Mouse (Mus musculus) right cerebral cortex, postnatal 4 days (tissue): ENCODE results near the gene Diras2.

ENCODE experiments used
- DNase-seq: peaks from one replicate; pipeline ENCODE4 v3.0.0-alpha.2; 2022

The Diras2 gene

DNA sequence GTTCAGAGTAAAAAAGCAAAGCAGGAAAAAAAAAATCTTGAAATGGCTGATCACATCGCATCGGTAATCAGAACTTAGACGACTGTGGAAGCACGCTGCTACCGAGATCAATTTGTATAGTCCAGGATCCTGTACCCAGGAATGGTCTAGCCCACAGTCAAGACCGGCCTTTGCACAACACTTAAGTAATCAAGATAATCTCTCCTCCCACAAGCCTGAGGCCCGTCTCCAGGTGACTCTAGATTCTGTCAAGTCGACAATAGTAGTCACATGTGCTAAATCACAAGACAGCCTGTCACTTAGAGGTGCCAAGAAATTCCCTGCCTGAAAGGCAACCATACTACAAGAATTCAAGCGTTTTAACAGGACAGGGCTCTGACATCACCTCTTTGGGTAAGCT is at the start of gene Diras2:
Gene Diras2 (minus strand): TSS at position 159 of the 400 bp plus-strand sequence.
- no peak for DNase-seq

DNA sequence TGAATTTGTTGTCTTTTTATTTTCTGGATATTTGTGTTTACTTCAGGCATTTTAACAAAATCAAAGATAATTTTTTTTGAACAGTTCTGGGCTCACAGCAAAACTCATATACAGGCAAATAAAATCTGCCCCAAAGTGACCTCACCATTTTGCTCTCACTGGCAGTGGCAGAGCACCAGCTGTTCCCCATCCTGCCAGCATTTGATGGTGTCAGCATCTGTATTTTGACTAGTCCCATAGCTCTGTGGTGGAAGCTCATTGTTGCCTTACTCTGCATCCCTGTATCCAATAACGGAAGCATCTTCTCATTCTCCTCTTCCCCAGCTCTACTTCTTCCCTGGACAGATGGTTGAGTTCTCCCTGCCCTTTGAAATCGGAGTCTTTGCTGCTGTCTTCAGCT is 47.7 kb upstream of the Diras2 start:
- no peak for DNase-seq

DNA sequence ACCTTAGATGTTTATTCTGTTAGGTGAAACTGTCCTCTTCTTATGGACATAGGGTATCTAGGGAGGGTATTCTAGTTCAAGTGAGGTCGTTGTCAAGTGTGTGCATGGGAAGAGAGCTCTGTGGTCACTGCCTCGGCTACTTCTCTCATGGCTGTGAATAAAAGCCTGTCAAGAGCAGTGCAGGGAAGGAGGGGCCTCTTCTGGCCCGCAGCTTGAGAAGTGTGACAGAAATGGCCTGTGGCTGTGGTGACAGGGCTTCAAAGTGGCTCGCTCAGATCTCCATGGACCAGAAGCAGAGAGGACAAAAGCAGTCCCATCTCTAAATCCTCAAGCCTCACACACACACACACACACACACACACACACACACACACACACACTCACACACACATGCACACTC is 46.9 kb upstream of the Diras2 start:
- no peak for DNase-seq

DNA sequence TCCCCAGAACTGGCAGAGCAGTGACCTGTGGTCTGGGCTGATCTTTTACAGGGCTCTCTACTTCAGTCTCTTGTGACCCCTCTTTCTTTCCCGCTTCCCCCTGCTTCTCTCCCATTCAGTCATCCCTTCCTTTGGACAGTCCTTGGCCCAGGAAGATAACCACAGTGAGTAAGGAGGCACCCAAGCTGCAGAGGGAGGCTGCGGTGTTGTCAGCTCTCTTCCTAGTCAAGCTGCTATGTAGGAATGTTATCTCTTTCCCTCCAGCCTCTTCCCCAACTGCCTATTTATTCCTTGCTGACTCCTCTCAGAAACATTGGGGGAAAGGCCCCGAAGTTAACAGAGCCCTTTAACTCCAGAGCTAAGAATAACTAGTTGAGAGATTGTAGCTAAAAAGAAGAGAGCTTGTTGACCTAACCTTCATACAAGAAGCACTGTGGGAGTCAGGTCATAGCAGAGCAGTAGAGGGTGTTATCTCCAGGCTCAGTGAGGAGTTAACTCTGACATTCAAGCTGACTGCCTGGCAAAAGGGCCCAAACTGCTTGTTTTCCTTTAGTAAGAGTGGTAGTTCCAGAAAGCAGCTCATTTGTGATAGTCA is 46.3 kb upstream of the Diras2 start:
- no peak for DNase-seq

DNA sequence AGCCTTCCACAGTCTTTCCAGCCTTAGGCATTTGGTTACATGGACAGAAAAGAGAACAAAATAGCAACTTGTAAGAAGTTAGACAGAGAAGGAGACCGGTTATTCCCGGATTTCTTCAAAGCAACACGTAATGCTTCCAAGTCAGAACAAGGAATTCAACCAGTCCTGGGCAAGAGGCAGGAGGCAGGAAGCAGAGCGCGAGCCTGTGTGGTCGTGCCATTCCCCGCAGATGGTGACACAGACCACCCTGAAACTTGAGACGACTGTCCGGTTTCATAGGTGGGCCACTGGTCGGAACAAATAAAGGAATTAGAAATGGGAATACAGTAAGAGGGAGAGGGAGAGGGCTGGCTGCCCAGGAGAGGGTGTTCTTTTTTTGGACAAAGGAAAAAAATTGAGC is 45.8 kb upstream of the Diras2 start:
- DNase-seq: no peak

DNA sequence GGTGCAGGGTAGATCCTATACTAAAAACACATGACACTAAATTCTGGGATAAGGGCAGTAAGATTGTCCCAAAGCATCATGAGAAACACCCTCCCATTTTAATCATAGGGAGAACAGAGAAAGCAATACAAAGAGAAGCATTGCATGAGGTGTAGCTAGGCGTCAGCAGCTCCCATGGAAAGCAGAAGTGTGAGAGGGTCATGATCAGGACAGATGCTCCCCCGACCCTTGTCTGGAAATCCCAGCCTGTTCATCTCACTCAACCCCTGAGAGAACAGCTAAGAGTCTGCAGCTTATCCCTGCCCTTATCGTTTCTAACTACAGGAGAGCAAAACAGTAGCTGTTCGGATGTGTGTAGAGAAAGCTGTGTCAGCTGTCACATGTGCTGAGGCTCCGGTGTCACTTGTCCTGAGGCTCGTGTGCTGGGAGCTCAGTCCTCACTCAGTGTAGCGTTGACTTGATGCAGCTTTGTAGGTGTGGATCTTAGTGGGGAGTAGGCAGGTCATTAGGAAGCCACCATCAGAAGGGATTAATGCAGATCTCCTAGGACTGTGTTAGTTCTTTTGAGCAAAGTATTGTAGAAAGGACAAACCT is 45.0 kb upstream of the Diras2 start:
- no peak for DNase-seq

DNA sequence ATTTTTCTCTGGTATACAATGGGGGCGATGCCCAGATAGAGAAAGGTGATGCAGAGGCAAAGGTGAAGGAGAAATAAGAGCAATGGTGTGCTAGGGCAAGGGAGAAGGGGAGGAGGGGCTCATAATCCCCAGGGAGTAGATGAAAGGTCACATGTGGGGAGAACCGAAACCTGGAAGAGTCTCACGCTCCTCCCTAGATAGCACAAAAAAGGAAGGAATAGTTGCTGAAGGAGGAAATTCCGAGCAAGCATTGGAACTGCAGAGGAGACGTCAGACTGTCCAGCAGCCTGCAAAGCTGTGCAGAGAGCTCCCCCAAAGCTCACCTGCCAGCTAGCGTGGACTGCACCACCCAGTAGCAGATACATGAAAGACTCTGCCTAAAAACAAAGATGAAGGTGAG is 44.4 kb upstream of the Diras2 start:
- DNase-seq: no peak

DNA sequence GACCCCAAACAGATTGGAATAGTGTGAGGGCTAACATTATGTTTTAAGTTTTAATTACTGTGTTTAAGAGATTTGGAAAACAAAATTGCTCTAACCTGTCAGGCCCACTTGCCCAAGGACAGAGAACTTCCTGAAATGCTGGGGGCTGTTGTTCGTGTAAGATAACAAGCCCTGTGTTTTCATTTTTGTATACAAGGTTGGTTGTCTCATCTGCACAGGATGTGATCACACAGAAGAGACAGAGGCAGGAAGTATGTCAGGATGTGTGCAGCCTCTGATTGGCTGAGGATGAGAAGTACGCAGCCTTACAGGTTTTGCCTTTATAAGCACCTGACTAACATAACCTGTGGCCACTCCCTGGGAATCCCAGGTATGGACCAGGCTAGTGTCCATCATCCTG is 43.2 kb upstream of the Diras2 start:
- DNase-seq: no peak

DNA sequence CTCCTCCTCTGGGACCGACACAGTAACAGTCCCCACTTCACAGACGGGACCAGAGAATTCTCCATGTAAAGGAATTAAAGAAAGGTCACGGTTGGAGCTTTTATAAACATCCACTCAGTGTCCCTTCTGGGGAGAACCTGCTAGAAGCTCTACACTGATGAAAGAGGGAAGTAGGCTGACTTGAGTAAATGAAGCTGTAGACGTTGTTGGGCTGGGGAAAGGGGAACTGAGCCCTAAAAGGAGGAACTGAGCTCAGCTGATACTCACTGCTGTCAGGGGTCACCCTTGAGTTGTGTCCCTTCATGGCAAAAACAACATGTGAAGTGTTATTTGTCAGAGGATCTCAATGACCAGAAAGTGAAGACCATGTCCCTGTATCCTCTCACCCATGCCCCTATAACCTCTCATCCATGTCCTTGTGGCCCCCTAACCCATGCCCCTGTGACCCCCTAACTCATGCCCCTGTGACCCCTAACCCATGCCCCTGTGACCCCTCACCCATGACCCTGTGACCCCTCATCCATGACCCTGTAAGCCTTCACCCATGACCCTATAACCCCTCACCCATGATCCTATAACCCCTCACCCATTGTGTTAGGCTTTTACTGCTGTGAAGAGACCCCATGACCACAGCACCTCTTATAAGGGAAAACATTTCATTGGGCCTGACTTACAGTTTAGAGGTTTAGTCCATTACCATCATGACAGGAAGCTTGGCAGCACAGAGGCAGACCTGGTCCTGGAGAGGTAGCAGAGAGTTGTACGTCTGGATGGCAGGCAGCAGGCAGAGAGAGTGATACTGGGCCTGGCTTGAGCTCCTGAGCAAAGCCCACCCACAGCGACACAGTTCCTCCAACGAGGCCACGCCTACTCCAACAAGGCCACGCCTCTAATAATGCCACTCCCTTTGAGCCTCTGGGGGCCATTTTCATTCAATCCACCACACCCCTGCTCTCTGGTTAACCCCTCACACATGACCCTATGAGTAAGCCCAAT is 41.7 kb upstream of the Diras2 start:
- DNase-seq: no peak

DNA sequence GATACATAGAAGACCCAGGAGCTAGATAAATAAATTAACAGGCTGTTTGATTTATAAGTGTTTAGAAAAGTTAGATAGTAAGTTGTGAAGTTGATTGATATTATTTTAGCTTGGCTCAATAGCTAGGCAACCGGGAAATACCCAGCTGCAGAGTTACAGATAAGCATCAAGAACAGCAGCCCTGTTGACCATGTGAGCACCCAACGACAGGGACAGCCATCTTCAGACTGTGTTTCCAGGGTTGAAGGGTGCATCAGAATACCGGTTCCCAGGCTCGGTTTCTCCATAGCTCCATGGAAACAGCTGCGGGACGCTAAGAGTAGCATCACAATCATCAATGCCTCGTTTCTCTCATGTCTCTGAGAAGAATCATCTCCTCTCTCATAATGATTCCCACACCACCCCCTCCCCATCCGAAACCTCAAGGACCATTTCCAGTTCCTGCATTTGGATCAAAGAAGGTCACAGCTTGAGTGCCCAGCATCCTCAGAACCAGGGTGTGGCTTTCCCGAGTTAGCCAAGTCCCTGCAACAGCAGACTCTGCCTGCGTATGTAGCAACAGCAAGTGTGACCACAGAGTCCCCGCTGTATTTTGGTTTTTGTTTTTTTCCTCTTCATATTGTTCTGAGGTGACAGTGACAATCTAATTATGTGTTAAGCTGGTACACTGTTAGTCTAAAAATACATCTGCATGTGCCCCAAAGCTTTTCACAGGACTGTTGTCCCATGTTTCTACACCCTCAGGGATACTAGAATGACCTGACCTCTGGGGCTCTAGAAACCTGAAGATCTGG is 40.7 kb upstream of the Diras2 start:
- no peak for DNase-seq

DNA sequence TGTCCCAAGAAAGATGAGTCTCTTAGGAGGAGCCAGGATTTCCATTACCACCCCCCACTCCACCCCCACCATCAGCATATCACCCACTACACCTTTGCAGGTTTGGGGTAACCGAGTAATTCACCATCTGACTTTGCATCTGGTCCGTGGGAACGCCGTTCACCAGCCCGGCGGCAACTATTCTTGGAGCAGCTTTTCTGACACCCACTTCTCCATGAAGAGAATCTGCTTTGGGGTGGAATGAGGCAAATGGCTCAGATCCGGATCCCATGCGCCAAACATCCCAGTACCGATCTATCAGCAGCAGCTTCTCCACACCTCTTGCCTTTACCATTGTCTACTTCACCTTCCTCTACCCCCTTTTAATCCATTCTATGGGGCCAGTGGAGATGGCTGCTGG is 39.2 kb upstream of the Diras2 start:
- no peak for DNase-seq

DNA sequence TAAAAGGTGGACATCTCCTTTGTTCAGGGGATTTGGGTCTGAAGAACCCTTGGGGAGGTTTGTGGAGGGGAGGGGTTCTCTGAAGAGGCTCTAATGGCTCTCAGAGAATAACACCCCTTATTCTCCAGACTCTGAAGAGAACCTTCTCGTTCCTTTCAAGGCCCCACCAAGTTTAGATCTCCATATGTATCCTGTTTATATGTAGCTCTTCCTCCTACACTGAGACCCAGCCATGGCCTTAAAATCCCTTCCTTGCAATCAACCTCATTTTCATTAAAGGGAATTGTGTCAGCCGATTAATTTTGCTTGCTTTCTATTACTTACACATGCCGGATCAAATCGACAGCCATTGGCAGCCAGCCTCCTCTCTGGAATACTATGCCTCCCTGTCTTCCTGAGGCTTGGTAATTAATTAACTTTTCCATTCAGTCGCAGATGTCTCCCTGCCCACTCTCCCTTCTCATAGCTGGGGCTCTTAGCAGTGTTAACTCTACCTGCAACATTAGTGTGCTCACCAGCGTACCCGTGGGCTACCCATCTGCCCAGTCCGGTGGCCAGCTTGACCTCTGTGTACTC is 38.2 kb upstream of the Diras2 start:
- DNase-seq: no peak

DNA sequence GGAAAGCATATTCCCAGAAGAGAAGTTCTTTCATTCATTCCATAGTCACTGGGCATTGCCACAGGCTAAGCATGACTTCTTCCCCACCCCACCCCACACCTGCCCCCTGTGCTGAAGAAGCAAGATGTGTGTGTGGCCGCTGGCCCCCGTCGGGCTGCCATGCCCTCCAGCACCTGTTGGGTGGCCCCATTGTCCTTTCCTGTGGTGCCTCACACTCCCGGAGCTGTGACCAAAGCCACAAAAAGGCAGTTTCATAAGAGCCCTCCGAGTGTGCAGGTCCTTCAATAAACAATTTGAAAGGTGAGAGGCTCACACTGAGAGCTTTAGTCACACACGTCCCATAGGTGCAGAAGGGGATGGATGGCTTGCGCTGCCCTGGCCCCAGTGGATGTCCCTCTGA is 35.7 kb upstream of the Diras2 start:
- no peak for DNase-seq

DNA sequence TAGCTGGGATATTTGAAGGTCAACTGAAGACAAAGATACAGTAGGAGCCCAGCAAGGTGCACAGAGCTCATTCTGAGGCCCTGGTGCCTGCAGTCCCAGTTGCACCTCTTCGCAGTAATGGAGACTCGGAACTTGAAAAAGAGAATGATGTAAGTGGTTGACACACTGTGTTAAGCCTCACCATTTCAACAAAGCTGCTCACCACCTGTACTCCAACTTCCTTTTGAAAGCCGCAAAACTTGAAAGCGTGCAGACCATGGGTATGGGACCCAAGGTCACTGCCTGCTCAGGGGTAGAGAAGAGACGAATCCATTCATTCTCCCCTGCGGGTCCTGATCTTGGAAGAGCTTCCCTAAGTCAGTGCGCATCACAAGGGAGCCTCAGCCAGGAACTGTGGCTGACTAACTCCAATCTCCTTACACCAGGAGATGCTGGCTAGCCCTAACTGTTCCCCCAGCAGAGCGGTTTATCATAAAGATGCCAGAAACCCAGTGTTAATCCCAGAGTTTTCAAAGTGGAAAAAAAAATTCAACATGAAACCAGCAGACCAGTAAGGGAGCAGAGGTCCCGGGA is 35.2 kb upstream of the Diras2 start:
- no peak for DNase-seq

DNA sequence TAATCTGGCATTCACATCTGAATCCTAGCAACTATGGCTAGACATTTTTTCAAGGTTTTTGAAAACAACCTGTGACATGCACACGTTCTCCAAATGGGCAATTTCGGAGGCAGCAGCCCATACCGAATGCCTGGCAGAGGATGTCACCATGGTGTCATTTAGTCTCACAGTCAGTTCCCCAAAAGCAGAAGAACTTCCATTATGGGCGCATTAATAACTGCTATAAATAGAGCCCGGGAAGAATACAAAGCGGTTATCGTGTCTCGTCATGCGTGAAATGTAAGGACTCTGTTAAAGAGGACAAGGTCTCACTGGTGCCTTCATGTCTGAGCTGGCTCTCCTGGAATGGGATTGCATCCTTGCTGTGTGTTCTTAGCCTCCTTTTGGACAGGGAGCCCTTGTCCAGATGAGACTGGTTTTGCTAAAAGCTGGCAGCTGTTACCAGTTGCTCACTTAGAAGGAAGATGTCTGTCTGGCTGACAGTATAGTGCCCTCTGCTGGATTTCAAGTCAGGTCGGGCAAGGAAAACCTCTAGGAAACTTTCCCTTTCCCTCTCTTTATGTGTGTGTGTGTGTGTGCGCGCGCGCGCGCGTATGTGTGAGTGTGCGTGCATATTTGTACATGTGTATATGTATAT is 34.1 kb upstream of the Diras2 start:
- DNase-seq: no peak

DNA sequence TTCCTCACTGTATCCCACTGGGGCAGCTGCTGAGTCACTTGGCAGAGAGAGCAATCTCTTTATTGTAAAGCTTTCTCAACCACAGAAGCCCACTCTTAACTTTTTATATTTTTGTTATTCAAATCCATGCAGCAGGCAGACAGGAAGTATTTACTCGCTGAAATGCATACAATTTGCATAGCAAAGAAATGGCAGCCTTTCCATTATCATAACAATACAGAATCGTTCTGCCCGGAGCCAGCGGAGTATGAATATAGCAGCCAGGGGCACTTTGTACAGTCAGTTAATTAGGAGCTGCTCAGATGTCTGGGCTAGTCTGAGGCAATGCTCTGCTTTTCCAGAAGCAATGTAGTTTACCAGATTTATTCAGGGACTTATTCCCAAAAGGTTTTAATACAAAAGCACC is 31.1 kb upstream of the Diras2 start:
- no peak for DNase-seq

DNA sequence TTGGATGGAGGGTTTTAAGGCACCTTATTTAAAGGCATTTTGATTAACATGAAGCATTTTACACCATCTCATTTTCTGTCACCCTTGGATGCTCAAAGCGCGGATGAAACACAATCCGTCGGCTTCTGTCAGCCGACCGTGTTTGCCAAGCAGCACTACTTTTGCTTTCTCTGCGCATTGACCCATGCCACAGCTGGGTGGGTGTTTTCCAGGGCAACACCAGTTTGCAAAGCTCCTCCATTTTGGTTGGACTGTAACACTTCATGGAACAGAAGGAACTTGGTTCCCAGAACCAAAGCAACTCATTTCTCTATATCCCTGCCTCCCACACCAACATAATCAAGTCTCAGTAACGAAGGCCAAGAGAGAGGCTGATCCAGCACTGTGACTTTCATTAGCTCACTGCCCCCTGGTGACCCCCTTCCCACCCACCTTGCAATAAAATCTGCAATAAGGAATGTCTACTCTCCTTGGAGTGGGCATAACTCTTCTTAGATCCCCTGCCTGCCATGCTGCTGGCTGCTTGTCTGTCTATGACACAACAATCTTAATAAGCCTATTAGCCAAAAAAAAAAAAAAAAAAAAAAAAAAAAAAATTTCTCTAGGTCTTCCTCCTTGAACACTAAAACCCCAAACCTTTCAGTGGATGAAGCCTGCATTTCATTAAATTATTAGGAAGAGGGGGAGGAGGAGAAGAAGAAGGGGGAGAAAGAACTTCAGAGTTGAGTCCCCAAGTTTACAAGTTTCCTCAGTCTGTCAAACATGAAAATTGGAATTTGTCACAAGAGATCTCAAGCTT is 30.5 kb upstream of the Diras2 start:
- no peak for DNase-seq

DNA sequence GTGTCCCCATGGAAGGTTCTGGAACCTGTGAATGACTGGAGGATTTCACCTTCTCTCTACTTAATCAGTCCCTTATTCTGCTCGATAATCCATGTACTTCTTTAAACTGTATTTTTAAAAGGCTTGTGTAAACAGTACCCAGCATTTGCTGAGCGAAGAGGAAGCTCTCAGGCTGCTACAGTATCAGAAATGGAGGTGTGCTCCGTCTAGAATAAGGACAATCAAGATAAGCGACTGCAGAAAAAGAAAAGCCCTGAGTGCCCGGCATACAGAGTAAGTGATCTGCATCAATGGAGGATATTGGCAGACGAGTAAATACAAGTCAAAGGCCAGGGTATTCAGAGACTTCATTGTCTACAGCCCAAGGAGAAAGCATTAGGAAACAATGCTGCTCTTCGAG is 26.3 kb upstream of the Diras2 start:
- DNase-seq: no peak

DNA sequence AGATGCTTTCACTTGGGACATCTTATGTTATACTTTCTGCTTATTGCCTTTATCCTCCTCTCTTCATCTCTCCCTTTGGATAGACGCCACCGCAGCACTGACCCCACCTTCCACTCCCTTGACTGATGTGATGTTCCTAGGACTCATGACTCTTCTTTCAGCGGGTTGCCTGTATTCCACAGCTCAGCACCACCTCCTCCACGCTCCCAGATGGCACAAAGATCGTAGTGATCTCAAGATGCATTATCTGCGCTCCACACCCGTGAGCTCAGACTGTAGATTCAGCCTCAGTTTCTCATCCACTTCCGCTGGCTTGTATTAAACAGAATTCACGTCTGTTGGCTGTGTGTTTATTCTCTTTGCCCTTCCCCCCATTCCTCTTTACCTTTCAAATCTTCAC is 23.6 kb upstream of the Diras2 start:
- no peak for DNase-seq

DNA sequence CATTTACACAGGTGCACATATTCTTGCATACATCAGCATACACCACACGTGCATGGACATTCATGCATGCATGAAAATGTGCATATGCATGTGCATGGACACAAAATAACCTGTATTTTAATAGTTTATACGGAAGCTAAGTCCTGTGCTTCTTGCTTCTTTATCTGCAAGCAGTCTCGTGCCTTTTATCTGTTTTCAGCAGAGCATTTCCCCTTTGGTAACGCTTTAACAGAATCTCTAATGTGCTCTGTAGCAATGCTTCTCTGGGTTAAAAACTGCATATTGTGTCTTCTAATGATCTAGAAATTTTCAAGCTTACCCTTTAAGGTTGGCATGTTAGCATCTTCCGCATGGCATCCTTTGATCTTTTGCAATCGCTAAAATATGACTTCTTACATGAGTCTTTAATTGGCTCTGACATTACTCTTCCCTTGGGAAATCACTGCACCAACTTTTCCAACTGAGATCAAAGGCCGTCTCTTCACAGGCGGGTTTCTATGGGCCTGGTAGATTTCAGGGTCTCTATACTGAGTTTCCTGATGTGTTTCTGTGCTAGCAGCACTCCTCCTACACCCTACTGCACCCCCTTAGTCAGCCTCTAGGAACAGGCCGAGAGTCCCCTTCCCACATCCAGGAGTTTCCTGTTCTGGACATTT is 21.9 kb upstream of the Diras2 start:
- no peak for DNase-seq

DNA sequence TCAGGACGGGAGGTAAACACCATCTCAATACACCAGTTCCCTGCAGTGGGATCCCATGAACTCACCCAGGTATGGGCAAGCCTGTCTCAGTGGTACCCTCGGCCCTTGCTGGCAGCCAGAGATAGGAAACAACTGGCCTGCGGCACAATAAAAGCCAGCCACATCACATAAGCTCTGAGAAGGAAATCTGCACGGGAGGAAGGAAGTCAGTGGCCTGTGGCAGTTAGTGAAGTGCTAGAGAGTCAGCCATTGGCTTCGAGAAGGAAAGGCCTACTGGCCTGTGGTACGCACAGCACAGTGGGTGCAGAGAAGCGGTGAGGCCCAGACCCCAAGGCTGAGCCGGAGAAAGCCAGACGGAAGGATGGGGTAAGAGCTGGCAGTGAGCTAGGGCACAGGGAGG is 20.2 kb upstream of the Diras2 start:
- no peak for DNase-seq
